Mouse (Mus musculus) adrenal gland, adult 2 months (tissue): ENCODE results near the gene Gsdma2. TPM values are rescaled to one million over a fixed set of nuclear protein-coding genes. Genes with fewer than 3 reads are reported as not detected.

Experiments used
- DNase-seq: peaks from one replicate; pipeline ENCODE4 v3.0.0; 2021
- polyA plus RNA-seq: library from polyadenylated mRNA; depleted of rRNA; stranded (reverse); fragments of >200 nt; gene quantifications from 2 replicates; pipeline ENCODE4 v1.2.3, GENCODE M21; 2012; rRNA removed
- total RNA-seq, 2 experiments: library from RNA; stranded (reverse); gene quantifications; 2 replicates each; pipeline ENCODE4 v1.2.3; 2021

Gsdma2 gene
- total and polyA plus RNA-seq, 3 experiments = 0.12 to 0.69 (median 0.35) TPM

- peak; percentile 76 for DNase-seq
Measured at GRCm38 (mm10) chr11:98699911-98700310, 53.4 kb downstream of the Gsdma2 start.

GRCm38 (mm10) chr11:98701213-98701670, 54.7 kb downstream of the Gsdma2 start, which contains the start of gene Csf3:
Gene Csf3, plus strand, starts transcription at chr11:98701263.
- no peak for DNase-seq

GRCm38 (mm10) chr11:98702323-98702722, 55.8 kb downstream of the Gsdma2 start:
- no peak for DNase-seq

- DNase-seq = no peak
Measured at GRCm38 (mm10) chr11:98705021-98705420, 58.5 kb downstream of the Gsdma2 start.

Other genes starting within 250 kb of the Gsdma2 start
- 1 to 10 TPM; 4.7 to 5.9 TPM for gene Pgap3, start 246.3 kb upstream of the Gsdma2 start, total RNA-seq
- 18.4 and 20.3 TPM in 2 replicates for gene Pgap3, start 246.3 kb upstream of the Gsdma2 start, polyA plus RNA-seq
- gene Erbb2, start 234.3 kb upstream of the Gsdma2 start, total RNA-seq = 1 to 10 TPM; 2.4 to 5.9 TPM
- gene Erbb2, start 234.3 kb upstream of the Gsdma2 start, polyA plus RNA-seq = 7.0 and 7.2 TPM in 2 replicates
- gene Mien1, start 207.8 kb upstream of the Gsdma2 start, total RNA-seq = 10 to 100 TPM; 88.5 to 93.5 TPM
- gene Mien1, start 207.8 kb upstream of the Gsdma2 start, polyA plus RNA-seq = 43.0 and 49.2 TPM in 2 replicates
- under 1 TPM; 0.35 to 0.45 TPM for gene Grb7, start 200.4 kb upstream of the Gsdma2 start, total RNA-seq
- 0.97 and 1.1 TPM in 2 replicates for gene Grb7, start 200.4 kb upstream of the Gsdma2 start, polyA plus RNA-seq
- under 1 TPM; 0.72 to 0.86 TPM for gene Ikzf3, start 100.7 kb upstream of the Gsdma2 start, total RNA-seq
- gene Ikzf3, start 100.7 kb upstream of the Gsdma2 start, polyA plus RNA-seq = 0.10 and 0.36 TPM in 2 replicates
- gene Zpbp2, start 95.7 kb upstream of the Gsdma2 start, total RNA-seq = under 1 TPM; 0.66 to 0.69 TPM
- 0.10 and 0.30 TPM in 2 replicates for gene Zpbp2, start 95.7 kb upstream of the Gsdma2 start, polyA plus RNA-seq
- 100 to 1,000 TPM in 1 of 2 experiments, 10 to 100 TPM in 1; 94.9 to 180 TPM for gene Ormdl3, start 59.4 kb upstream of the Gsdma2 start, total RNA-seq
- 151 and 188 TPM in 2 replicates for gene Ormdl3, start 59.4 kb upstream of the Gsdma2 start, polyA plus RNA-seq
- not detected for gene Lrrc3c, start 48.5 kb upstream of the Gsdma2 start, total RNA-seq
- not detected in 2 replicates for gene Lrrc3c, start 48.5 kb upstream of the Gsdma2 start, polyA plus RNA-seq
- gene Gm12355, start 21.1 kb upstream of the Gsdma2 start, total RNA-seq = 10 to 100 TPM in 1 of 2 experiments, 1 to 10 TPM in 1; 6.3 to 15.3 TPM
- gene Gm12355, start 21.1 kb upstream of the Gsdma2 start, polyA plus RNA-seq = not detected in 2 replicates
- gene Gsdma3, start 20.4 kb upstream of the Gsdma2 start, total RNA-seq = 10 to 100 TPM in 1 of 2 experiments, 1 to 10 TPM in 1; 4.7 to 19.4 TPM
- not detected in 2 replicates for gene Gsdma3, start 20.4 kb upstream of the Gsdma2 start, polyA plus RNA-seq
- not detected for gene Gsdma, start 17.6 kb downstream of the Gsdma2 start, total RNA-seq
- gene Gsdma, start 17.6 kb downstream of the Gsdma2 start, polyA plus RNA-seq = not detected in 2 replicates
- gene Psmd3, start 35.8 kb downstream of the Gsdma2 start, total RNA-seq = 100 to 1,000 TPM; 128 to 130 TPM
- 177 and 195 TPM in 2 replicates for gene Psmd3, start 35.8 kb downstream of the Gsdma2 start, polyA plus RNA-seq
- gene Csf3, start 54.5 kb downstream of the Gsdma2 start, total RNA-seq = not detected
- gene Csf3, start 54.5 kb downstream of the Gsdma2 start, polyA plus RNA-seq = 0.26 TPM in 1 of 2 replicates, not detected in the other
- gene Med24, start 82.7 kb downstream of the Gsdma2 start, total RNA-seq = 10 to 100 TPM; 45.3 to 55.1 TPM
- gene Med24, start 82.7 kb downstream of the Gsdma2 start, polyA plus RNA-seq = 74.3 and 99.6 TPM in 2 replicates
- gene Thra, start 93.9 kb downstream of the Gsdma2 start, total RNA-seq = 10 to 100 TPM; 84.6 to 86.1 TPM
- gene Thra, start 93.9 kb downstream of the Gsdma2 start, polyA plus RNA-seq = 105 and 132 TPM in 2 replicates
- 100 to 1,000 TPM; 135 to 155 TPM for gene Nr1d1, start 128.6 kb downstream of the Gsdma2 start, total RNA-seq
- 404 and 577 TPM in 2 replicates for gene Nr1d1, start 128.6 kb downstream of the Gsdma2 start, polyA plus RNA-seq
- 10 to 100 TPM; 80.9 to 98.0 TPM for gene Msl1, start 148.8 kb downstream of the Gsdma2 start, total RNA-seq
- 63.2 and 65.0 TPM in 2 replicates for gene Msl1, start 148.8 kb downstream of the Gsdma2 start, polyA plus RNA-seq
- gene Casc3, start 158.1 kb downstream of the Gsdma2 start, total RNA-seq = 10 to 100 TPM; 30.0 to 32.3 TPM
- 27.9 and 30.2 TPM in 2 replicates for gene Casc3, start 158.1 kb downstream of the Gsdma2 start, polyA plus RNA-seq
- under 1 TPM; 0.29 to 0.79 TPM for gene Rapgefl1, start 190.0 kb downstream of the Gsdma2 start, total RNA-seq
- 1.5 and 1.9 TPM in 2 replicates for gene Rapgefl1, start 190.0 kb downstream of the Gsdma2 start, polyA plus RNA-seq
- gene Wipf2, start 216.9 kb downstream of the Gsdma2 start, total RNA-seq = 10 to 100 TPM; 15.6 to 23.7 TPM
- 8.9 and 13.4 TPM in 2 replicates for gene Wipf2, start 216.9 kb downstream of the Gsdma2 start, polyA plus RNA-seq